Mouse (Mus musculus) kidney, adult 2 months (tissue): ENCODE data around the gene Adora2a. TPM values are rescaled to one million over a fixed set of nuclear protein-coding genes. Genes with fewer than 3 reads are reported as not detected.

ENCODE experiments used
- DNase-seq: peaks from one replicate; pipeline ENCODE4 v3.0.0; 2021
- H3K27ac ChIP-seq: fragments of 200-500 bp; 2 replicates; pipeline ENCODE4 v1.5.1; 2012; ENCODE audit warnings: low read depth, low read length, control low read depth, inconsistent platforms; ENCODE audit not compliant: insufficient read depth
- H3K27me3 ChIP-seq: fragments of 200-500 bp; replicated peaks from 2 replicates; pipeline ENCODE4 v1.6.1; 2012; ENCODE audit warnings: mild to moderate bottlenecking, moderate library complexity, low read length, inconsistent platforms; ENCODE audit not compliant: control insufficient read depth, insufficient read depth
- H3K36me3 ChIP-seq: fragments of 200-500 bp; 2 replicates; pipeline ENCODE4 v1.6.1; 2012; ENCODE audit warnings: mild to moderate bottlenecking, moderate library complexity, low read length, inconsistent platforms; ENCODE audit not compliant: control insufficient read depth, insufficient read depth
- H3K4me1 ChIP-seq: fragments of 200-500 bp; 2 replicates; pipeline ENCODE4 v1.6.1; 2011; ENCODE audit warnings: low read length; ENCODE audit not compliant: control insufficient read depth, insufficient read depth
- H3K4me3 ChIP-seq: fragments of 200-500 bp; 2 replicates; pipeline ENCODE4 v1.5.1; 2011; ENCODE audit warnings: mild to moderate bottlenecking, low read depth, low read length, control low read depth; ENCODE audit not compliant: insufficient read depth
- CTCF ChIP-seq: fragments of 200-500 bp; conservative IDR thresholded peaks from 2 replicates; pipeline ENCODE4 v1.5.1; 2011; ENCODE audit warnings: low read depth, mild to moderate bottlenecking, control low read depth, low read length, moderate library complexity, mixed read lengths; ENCODE audit not compliant: insufficient read depth, insufficient read length
- POLR2A ChIP-seq: fragments of 200-500 bp; IDR thresholded peaks from one replicate; pipeline ENCODE4 v1.6.1; 2011; ENCODE audit warnings: low read depth, low read length, control low read depth
- WGBS: fragments of 180-500 bp; shearing (Covaris S2); methylation state at CpG from one replicate; pipeline ENCODE4 v1.1.7; 2018; 5-methylcytosine and 5-hydroxymethylcytosine counted together
- polyA plus RNA-seq: library from polyadenylated mRNA; depleted of rRNA; stranded (reverse); fragments of >200 nt; gene quantifications from 2 replicates; pipeline ENCODE4 v1.2.3, GENCODE M21; 2012

Adora2a gene
- polyA plus RNA-seq, 1 experiment: 13.3 TPM

GRCm38 (mm10) chr10:75299785-75300418 lies 16.8 kb upstream of the Adora2a start:
- no peaks in the 10 kb centered on the region; the same call in 1 of the 2 replicates for H3K36me3 ChIP-seq
- H3K27ac ChIP-seq: no peak overlapping the region
- no peak overlapping the region for H3K4me3 ChIP-seq
- 41% methylated on average over 5 of the region's 5 CpGs for WGBS
- TF ChIP-seq CTCF (no peak), POLR2A (no peak)
- DNase-seq: peak; percentile 76
- H3K27me3 ChIP-seq: no peaks in the 10 kb centered on the region
- H3K4me1 ChIP-seq: peaks cover 21% of the 10 kb centered on the region; the same call in 1 of the 2 replicates

GRCm38 (mm10) chr10:75301195-75301806 lies 15.4 kb upstream of the Adora2a start:
- TF ChIP-seq CTCF: no peak
- no peak for TF ChIP-seq POLR2A
- Histone ChIP-seq H3K4me3 (no peak overlapping the region), H3K36me3 (no peaks in the 10 kb centered on the region; the same call in 1 of the 2 replicates), H3K4me1 (peaks cover 16% of the 10 kb centered on the region; the same call in 1 of the 2 replicates), H3K27ac (no peak overlapping the region), H3K27me3 (no peaks in the 10 kb centered on the region)
- no peak for DNase-seq
- WGBS: 92% methylated on average over 12 of the region's 12 CpGs

GRCm38 (mm10) chr10:75301937-75302336 lies 14.7 kb upstream of the Adora2a start:
- WGBS: 96% methylated on average over 4 of the region's 4 CpGs
- Histone ChIP-seq H3K27ac (no peak overlapping the region), H3K4me1 (peaks cover 16% of the 10 kb centered on the region; the same call in 1 of the 2 replicates), H3K27me3 (no peaks in the 10 kb centered on the region), H3K36me3 (no peaks in the 10 kb centered on the region; the same call in 1 of the 2 replicates), H3K4me3 (no peak overlapping the region)
- no peak for DNase-seq
- no peak for TF ChIP-seq POLR2A
- no peak for TF ChIP-seq CTCF

GRCm38 (mm10) chr10:75302536-75302935 lies 14.1 kb upstream of the Adora2a start:
- no peaks in the 10 kb centered on the region; the same call in 1 of the 2 replicates for H3K36me3 ChIP-seq

DNA sequence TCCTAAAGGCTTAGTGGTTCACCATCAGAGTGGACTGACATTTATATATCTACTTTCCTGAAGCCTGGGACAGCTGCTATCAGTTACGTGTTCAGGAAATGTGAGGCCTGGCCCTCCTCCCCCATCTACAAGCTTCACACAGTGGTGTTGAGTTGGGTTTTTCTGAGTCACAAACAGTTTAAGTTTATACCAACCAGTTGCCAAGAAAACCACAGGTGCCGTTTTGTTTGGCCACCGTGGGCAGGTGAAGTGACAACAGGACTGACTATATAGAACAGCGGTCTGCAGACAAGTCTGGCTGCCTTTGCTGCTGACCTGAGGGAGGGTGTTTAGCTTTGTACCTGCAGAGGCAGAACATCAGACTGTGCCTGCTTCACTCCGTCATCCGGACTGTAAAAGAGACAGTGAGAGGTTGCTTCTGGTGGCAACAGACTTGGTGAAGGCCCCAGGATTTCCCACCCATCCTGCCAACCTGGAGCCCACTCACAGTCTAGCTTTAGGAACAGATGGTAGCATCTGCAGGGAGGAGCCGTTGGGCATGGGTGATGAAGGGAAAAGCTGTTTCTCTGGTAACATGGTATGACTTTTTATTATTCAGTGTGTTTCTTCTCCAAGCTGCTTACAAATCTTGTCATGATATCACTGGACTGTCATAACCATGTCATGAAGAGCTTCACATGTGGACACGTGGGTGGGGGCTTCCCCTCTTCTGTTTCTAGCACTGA lies 13.2 kb upstream of the Adora2a start:
- Histone ChIP-seq H3K27me3 (no peaks in the 10 kb centered on the region), H3K27ac (no peak overlapping the region), H3K4me3 (no peak overlapping the region), H3K4me1 (peaks cover 13% of the 10 kb centered on the region; the same call in 1 of the 2 replicates), H3K36me3 (0 out of 2 replicates have a peak, but pooled peaks cover 2% of the 10 kb centered on the region)
- 73% methylated on average over 8 of the region's 8 CpGs for WGBS
- DNase-seq: no peak
- TF ChIP-seq CTCF (no peak), POLR2A (no peak)

More at GRCm38 (mm10) chr10:75302536-75302935, 14.1 kb upstream of the Adora2a start:
- Histone ChIP-seq H3K4me1 (peaks cover 14% of the 10 kb centered on the region; the same call in 1 of the 2 replicates), H3K4me3 (no peak overlapping the region), H3K27ac (no peak overlapping the region), H3K27me3 (no peaks in the 10 kb centered on the region)
- 82% methylated on average over 4 of the region's 4 CpGs for WGBS
- no peak for TF ChIP-seq CTCF
- no peak for TF ChIP-seq POLR2A
- DNase-seq: no peak

GRCm38 (mm10) chr10:75304049-75304405 lies 12.7 kb upstream of the Adora2a start:
- Histone ChIP-seq H3K4me1 (peaks cover 13% of the 10 kb centered on the region; the same call in 1 of the 2 replicates), H3K27me3 (no peaks in the 10 kb centered on the region), H3K36me3 (0 out of 2 replicates have a peak, but pooled peaks cover 2% of the 10 kb centered on the region), H3K4me3 (no peak overlapping the region), H3K27ac (peak overlapping the region; percentile 39)
- DNase-seq: no peak
- 46% methylated on average over 5 of the region's 5 CpGs for WGBS
- TF ChIP-seq POLR2A (no peak), CTCF (no peak)
